Mouse (Mus musculus) embryo, embryonic 9.5 days (tissue): Measurements from ENCODE around the gene Hoxb8.

Source experiments
- DNase-seq: peaks from one replicate; pipeline ENCODE4 v3.0.0-alpha.2; 2017; ENCODE audit errors: extremely low spot score

Gene Hoxb8

DNA sequence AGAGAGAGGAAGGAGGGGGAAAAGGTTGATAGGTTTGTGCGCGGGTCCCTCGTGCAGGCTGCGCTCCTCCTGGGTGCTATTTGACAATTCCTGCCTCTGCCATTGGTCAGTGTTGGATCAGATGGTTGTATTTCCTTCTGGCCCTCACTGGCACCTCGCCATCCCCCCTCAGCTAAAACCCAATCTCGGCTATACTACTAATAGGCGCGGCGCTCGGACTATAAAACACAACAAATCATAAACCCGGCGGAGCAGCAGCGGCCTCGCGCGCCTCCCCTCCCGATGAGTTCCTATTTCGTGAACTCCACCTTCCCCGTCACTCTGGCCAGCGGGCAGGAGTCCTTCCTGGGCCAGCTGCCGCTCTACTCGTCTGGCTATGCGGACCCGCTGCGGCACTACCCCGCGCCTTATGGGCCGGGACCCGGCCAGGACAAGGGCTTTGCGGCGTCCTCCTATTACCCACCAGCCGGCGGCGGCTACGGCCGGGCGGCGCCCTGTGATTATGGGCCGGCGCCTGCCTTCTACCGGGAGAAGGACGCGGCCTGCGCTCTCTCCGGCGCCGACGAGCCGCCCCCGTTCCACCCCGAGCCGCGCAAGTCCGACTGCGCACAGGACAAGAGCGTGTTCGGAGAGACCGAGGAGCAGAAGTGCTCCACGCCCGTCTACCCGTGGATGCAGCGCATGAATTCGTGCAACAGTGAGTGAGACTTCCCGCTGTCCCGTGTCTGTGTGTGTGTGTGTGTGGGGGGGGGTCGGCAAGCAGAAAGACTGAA is 17.4 kb downstream of the Hoxb8 start:
- no peak for DNase-seq

DNA sequence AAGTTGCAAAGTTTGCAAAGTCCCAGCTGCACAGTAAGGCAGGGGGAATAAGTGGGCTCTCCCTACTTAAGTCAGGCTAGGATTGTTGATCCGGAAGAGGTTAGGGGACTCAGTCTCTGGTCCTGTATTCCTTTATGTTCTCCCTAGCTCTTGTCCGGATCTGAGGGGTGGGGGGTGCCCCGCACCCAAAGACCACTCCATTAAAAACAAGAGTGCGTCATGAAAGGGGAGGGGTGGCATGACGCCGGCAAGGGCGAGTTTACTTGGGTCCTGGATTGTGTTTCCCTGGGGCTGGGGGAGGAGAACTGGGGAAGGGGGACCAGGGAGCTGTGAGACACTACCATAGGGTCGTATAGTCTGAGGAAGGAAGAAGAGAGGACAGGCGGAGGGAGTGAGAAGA is 18.1 kb downstream of the Hoxb8 start:
- no peak for DNase-seq

DNA sequence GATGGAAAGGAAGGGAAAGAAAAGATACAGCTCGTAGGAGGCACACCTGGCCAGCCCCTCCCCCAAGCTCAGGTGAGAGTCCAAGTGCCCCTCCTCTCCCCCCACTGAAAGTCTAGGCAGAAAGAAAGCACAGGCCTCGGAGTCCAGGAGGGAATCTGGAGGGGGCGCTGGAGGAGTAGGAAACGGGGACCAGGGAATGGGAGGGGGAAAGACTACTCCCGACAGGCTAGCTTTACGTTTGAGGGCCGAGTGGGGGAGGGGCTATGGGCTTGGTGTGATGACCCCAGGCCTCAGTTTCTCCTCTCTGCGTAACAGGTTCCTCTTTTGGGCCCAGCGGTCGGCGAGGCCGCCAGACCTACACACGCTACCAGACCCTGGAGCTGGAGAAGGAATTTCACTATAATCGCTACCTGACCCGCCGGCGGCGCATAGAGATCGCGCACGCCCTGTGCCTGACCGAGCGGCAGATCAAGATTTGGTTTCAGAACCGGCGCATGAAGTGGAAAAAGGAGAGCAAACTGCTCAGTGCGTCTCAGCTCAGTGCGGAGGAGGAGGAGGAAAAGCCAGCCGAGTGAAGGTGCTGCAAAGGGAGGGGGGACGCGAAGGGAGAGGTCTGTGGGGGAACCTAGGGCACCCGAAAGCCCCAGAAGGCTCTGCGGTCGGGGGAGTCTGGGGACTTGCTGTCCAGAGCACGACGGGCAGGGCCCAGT is 18.8 kb downstream of the Hoxb8 start:
- no peak for DNase-seq

- DNase-seq, result no peak
These were observed 19.3 kb downstream of the Hoxb8 start for GRCm38 (mm10) chr11:96301064-96301431.

DNA sequence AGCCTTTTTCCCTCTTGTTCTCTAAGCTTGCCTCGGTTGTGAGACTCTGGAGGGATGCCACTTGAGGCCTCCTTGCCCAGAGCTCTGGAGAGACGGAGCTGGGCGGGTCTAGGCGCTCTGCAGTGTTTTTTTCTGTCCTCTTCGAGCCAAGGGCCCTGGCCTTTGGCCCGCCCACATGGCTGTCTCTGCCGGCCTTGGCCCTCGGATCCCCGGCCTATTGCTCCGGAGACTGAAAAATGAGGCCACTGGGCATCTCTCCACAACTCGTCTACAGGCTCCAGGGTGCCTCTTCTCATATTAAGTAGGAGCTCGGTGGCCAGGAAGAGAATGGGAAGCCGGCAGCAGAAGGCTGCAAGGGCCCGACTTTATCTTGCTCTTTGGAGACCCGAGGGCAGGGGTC is 20.1 kb downstream of the Hoxb8 start:
- no peak for DNase-seq

- no peak for DNase-seq
These were observed 20.9 kb downstream of the Hoxb8 start for GRCm38 (mm10) chr11:96302381-96303150.

GRCm38 (mm10) chr11:96303151-96304099 is 21.7 kb downstream of the Hoxb8 start, which contains the start of gene Hoxb5:
Gene Hoxb5, plus strand, starts transcription at chr11:96303336.
- peak; percentile 93 for DNase-seq

DNA sequence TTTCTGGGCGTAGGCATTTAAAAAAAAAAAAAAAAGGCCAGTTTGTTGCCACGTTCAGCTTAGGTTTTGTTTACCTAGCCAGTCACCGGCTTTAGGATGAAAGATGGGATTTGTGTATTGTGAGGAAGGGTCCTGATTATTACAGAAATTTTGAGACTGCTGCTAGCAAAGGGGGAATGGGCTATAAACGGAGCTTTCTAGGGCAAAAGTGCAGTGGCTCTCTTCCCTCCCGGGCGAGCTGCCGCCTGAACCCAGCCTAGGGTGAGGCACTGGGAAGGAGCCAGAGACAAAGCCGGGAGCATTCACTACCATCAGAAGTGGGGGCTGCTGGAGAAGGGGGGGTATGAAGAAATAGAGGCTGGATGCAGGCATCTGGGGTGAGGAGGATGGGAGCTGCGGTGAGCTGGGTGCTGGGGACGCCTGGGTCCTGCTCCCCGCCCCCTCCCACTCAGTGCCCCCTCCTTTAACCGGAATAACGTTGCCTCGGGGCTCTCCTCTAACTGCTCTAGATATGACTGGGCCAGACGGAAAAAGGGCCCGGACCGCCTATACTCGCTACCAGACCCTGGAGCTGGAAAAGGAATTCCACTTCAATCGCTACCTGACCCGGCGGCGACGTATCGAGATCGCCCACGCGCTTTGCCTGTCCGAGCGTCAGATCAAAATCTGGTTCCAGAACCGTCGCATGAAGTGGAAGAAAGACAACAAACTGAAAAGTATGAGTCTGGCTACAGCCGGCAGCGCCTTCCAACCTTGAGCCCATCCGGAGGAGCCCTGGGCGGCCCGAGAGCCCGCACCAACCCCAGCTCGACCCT is 22.9 kb downstream of the Hoxb8 start:
- DNase-seq, result no peak

GRCm38 (mm10) chr11:96305505-96306182 is 23.9 kb downstream of the Hoxb8 start:
- no peak for DNase-seq

- no peak for DNase-seq
These were observed 24.6 kb downstream of the Hoxb8 start for GRCm38 (mm10) chr11:96306183-96306907.

DNA sequence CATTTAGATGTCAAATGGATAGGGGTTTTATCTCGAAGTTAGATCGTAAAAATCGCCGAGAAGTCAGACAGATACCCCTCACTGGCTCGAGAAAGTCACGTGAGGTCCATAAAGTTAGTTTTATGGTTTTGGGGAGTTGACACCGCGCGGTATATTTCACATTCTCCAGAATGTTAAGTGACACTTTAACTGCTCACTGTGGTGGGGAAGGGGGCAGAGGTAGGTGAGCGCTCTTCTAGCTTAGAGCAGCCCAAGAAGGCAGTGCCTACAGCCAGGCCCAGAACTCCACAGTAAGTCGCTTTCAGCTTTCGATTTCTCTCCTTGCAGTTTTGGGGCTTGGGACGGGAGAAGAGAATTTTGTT is 25.2 kb downstream of the Hoxb8 start:
- DNase-seq, result no peak

DNA sequence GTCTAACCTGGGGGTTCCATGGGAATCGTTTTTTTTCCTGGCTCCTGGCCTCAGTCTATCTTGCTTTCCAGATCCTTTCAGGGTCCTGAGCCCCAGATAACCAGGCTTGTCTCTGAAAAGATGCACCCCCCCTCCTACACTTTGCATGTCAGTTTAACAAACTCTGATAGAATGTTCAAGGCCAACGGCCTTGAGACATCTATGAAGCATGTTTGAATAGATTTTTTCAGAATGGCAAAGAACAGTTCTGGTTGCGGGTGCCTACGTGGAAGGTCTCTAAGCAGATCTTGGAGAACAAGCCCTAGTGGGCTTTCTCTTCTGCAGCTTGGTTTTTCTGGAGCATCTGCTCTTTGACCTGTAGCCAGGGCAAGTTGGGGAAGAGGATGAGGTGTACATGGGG is 27.1 kb downstream of the Hoxb8 start:
- DNase-seq, result no peak

DNA sequence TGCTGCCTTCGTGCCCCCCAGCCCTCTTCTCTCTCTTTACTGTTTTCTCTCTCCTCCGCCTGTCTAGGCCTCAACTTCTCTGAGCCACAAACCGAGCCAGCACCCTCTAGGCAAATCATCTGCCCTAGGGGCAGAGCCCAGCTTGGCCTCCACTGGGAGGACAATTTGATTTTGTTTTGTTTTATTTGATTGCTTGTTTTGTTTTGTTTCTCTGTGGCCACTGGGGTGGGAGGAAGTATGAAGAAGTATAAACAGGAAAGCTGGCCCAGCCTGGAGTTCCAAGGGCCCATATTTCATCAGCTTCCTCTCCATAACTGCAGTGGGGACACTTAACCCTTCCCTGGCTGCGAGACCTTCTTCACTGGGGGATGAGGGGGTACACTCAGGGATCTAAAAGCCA is 27.6 kb downstream of the Hoxb8 start:
- DNase-seq, result no peak

DNA sequence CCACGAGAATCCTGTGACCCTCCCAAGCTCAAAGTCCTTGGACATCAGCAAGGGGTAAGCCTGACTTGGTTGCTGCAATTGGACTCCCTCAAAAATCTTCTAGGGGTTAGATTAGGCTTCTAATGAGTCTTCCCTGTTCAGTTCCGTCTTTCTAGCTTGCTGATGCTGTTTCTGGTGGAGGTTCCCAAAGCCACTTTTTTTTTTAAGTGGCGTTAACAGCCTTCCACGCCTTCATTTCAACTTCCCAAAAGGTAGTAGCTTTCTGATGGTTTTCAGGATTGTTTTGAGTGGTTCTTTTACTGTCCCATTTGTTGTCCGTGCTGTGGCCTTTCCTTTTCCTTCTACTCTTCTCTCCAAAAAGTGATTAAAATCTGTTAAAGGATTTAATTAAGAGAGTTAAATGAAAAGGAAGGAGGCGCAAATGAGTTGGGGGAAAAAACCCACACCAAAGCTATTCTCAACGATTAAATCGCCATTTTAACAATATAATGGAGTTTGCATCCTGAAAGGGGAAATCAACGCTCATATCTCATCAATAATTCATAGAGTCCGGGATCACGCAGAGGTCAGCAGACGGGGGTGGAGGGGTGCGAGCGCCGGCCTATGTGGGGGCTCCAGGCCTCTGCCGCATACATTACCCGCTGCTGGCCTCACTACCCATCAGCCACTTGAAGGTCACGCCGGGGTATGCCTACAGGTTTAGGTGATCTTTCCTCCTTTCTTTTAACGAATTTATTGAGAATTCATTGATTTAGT is 28.7 kb downstream of the Hoxb8 start:
- no peak for DNase-seq

DNA sequence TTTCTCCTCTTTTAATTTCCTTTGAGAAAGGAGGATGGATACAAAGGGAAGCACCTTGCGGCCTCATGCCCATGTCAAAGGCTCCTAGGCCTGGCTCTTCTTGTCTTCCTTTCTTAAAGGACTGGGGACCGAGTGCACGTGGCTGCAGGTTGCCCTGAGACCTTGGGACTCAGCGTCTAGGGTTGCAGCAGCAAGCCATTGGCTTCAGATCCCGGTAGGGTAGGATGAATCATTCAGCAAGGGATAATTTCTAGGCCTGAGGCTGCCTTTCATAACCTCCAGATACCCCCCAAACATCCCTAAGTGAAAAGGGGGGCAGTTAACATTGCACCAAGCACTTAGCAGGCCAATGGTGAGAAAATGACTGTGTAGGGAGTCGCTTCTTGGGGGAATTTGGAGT is 29.4 kb downstream of the Hoxb8 start:
- no peak for DNase-seq

- peak; percentile 83 for DNase-seq
These were observed 30.1 kb downstream of the Hoxb8 start for GRCm38 (mm10) chr11:96311520-96312417.

- no peak for DNase-seq
These were observed 31.4 kb downstream of the Hoxb8 start for GRCm38 (mm10) chr11:96313134-96313533.
